Mouse (Mus musculus) fat pad, adult 2 months (tissue): ENCODE results near the gene Slc25a48.

Source experiments
- DNase-seq: peaks from one replicate; pipeline ENCODE4 v3.0.0-alpha.2; 2011; ENCODE audit warnings: low read depth, low spot score; ENCODE audit errors: extremely low read depth

Slc25a48 gene

DNA sequence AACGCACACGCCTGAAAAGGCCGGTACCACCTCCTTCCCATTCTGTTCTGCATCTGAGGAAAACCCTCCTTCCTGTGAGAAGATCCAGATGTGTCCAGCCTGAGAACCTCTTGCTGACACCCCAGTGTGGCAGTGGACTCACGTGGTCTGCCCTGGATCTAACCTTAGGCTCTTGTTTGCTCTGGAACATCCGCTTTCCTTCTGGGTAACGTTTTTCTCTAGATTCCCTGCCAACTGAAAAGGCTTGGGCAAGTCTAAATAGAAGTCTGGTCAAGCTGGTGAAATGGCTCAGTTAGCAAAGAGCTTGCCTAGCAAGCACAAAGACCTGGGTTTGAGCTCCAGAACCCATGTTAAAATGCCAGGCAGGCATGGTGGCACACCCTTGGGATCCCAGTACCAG is 6.8 kb downstream of the Slc25a48 start:
- no peak for DNase-seq

GRCm38 (mm10) chr13:56449239-56450030 is 11.3 kb downstream of the Slc25a48 start:
- DNase-seq, result peak; percentile 47

- no peak for DNase-seq
These were observed 11.9 kb downstream of the Slc25a48 start for GRCm38 (mm10) chr13:56450035-56450434.

- no peak for DNase-seq
These were observed 19.8 kb downstream of the Slc25a48 start for GRCm38 (mm10) chr13:56458001-56458400.

- DNase-seq, result no peak
These were observed 23.3 kb downstream of the Slc25a48 start for GRCm38 (mm10) chr13:56461460-56461859.

GRCm38 (mm10) chr13:56462791-56463190 is 24.6 kb downstream of the Slc25a48 start:
- DNase-seq, result no peak

DNA sequence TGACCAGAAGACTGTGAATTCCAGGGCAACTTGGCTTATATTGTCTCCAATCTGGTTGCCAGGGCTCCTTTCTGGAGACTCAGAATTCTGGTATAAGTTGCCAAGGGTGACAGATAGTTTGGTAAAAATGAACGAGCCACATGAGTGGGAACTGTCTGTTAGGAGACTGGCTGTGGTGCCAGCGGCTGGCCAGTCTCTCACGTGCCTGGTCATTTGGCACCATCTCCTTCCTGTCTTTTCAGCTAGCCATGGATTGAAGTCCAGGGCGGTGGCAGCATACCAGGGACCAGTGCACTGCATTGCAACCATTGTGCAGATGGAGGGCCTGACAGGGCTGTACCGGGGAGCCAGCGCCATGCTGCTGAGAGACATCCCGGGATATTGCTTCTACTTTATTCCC is 25.1 kb downstream of the Slc25a48 start:
- no peak for DNase-seq

GRCm38 (mm10) chr13:56463750-56464149 is 25.6 kb downstream of the Slc25a48 start:
- no peak for DNase-seq

- DNase-seq, result no peak
These were observed 29.6 kb downstream of the Slc25a48 start for GRCm38 (mm10) chr13:56467786-56468185.

GRCm38 (mm10) chr13:56468536-56468935 is 30.4 kb downstream of the Slc25a48 start:
- no peak for DNase-seq

- no peak for DNase-seq
These were observed 33.1 kb downstream of the Slc25a48 start for GRCm38 (mm10) chr13:56471211-56471610.

GRCm38 (mm10) chr13:56471951-56472350 is 33.8 kb downstream of the Slc25a48 start:
- no peak for DNase-seq

GRCm38 (mm10) chr13:56472661-56473060 is 34.5 kb downstream of the Slc25a48 start:
- DNase-seq, result no peak

DNA sequence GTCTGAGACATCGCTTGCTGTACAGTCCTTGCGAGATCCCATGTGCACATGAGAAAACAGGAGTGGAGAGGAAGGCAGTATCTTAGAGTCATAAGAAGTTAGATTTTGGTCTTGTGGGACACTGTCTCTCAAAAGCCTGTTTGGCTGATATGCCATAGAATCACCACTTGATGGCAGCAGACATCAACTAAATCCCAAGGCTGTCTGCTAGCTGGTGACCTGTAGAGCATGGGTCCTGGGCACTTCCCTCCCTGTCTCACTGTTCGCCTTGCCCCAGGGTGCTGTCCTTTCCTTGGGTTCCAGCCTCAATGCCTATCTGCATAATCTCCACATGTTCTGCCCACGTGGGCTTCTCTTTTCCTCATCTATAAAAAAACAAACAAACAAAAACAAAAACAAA is 37.2 kb downstream of the Slc25a48 start:
- no peak for DNase-seq

DNA sequence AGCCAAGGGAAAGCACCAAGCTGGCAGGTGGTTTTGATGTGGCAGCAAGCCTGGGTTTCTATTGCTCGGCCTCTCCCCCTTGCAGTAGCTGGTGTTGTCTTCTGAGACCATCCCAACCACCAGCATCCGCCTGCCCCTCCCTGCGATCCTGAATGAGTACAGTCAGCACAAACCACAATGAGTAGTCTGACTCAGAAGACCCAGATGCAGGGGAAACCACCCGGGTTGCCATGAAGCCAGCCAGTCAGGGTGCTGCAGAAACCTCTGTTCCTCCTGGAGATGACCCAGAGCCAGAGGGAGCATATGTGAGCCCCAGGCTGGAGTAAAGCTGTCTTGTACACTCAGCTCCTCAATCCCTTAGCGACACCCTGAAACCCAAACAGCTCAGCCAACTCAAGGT is 38.6 kb downstream of the Slc25a48 start:
- no peak for DNase-seq

DNA sequence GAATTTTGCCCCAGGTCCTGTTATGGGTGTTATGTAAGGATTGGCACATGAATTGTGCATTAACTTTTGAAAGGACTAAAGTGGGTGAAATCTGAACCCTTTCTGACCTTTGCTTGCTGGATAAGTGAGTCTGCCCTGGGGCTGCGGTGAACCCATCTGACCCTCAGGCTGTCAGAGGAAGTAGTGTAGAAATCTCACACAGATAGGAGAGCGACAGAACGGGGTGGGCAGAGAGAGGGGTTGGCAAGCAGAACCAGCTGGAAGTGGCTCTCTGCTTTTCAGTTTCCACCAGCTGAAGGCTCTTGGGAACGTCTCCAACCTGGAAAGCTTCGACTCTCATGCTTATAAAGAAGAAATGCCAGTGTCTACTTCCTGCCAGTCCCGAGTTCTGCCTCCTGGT is 39.1 kb downstream of the Slc25a48 start:
- DNase-seq, result peak; percentile 8

DNA sequence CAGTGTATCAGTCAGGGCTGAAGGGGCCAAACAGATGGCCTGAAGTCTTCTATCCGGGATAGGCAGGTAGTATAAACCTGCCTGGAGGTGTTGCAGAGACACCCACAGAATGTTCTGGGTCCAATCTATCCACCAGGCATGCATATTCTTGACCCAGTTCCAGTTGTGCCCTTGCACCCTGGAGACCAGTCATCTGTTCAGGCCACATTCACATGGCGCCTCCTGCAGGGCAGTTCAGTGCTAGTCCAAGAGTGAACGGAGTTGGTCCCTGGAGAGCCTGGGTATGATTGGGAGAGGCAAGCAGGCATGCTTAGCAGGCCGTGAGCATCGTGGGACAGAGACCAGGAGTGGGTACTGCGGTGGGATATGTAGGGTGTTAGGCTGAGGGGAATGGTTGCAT is 39.9 kb downstream of the Slc25a48 start:
- DNase-seq, result no peak

- DNase-seq, result no peak
These were observed 44.0 kb downstream of the Slc25a48 start, which contains the start of gene Il9 for GRCm38 (mm10) chr13:56482146-56482545. TSS of gene Il9 (minus strand) at chr13:56482246.

- DNase-seq, result no peak
These were observed 49.9 kb downstream of the Slc25a48 start for GRCm38 (mm10) chr13:56488012-56488411.

- peak; percentile 11 for DNase-seq
These were observed 56.3 kb downstream of the Slc25a48 start for GRCm38 (mm10) chr13:56494440-56494839.

DNA sequence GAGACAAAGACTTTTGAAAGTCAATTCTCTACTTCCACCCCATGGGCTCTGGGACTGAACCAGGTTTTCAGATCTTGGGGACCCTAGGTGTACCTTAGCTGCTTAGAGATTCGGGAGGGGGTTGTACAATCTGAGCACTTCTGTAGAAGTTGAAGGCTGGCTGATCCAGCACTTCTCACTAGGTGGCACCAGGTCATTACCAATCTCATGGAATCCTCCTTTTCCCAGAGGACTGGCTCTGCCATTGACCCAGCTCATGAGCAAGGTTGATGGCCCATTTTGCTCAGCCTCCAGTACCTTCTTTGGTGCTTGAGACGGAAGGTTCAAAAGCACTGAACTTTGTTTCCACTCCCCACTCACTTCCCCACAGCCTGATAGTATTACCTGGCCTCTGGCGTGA is 62.0 kb downstream of the Slc25a48 start:
- DNase-seq, result no peak

DNA sequence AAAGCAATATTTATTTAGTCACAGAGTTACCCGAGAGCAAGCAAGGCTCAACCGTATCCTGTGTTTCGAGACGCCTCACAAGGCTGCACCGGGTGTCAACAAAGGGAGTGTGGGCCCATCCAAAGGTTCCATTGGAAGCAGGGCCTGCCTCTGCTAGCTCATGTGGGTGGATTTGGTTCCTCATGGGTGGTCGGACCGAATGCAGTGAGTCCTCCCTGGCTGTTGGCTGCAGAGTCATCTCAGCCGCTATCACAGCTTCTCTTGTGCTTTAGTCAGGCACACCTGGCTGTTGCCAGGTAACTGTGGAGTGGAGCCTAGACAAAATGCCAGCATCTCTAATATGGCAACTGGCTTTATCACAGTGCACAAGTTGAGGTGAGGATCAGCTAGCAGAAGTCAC is 62.5 kb downstream of the Slc25a48 start:
- DNase-seq, result no peak

- no peak for DNase-seq
These were observed 63.8 kb downstream of the Slc25a48 start for GRCm38 (mm10) chr13:56501866-56502420.
